Mouse (Mus musculus) midbrain, embryonic 15.5 days (tissue): Measurements from ENCODE around the gene Rc3h1. TPM values are rescaled to one million over a fixed set of nuclear protein-coding genes. Genes with fewer than 3 reads are reported as not detected.

Experiments
- ATAC-seq: fragments of 200-750 bp; cut with Nextera tagmentation; replicated peaks from 2 replicates; pipeline ENCODE4 v1.8.0; 2017; ENCODE audit warnings: moderate TSS enrichment
- H3K27ac ChIP-seq: fragments of 300-500 bp; sonication (generic); 2 replicates; pipeline ENCODE4 v1.5.1; 2015; ENCODE audit warnings: mild to moderate bottlenecking, inconsistent platforms
- H3K27me3 ChIP-seq: fragments of 300-500 bp; sonication (generic); replicated peaks from 2 replicates; pipeline ENCODE4 v1.6.1; 2015; ENCODE audit warnings: inconsistent platforms
- H3K36me3 ChIP-seq: fragments of 300-500 bp; sonication (generic); replicated peaks from 2 replicates; pipeline ENCODE4 v1.6.1; 2015; ENCODE audit warnings: inconsistent platforms
- H3K4me1 ChIP-seq: fragments of 300-500 bp; sonication (generic); 2 replicates; pipeline ENCODE4 v1.6.1; 2015; ENCODE audit warnings: inconsistent platforms
- H3K4me2 ChIP-seq: fragments of 300-500 bp; sonication (generic); 2 replicates; pipeline ENCODE4 v1.6.1; 2015; ENCODE audit warnings: inconsistent platforms, mild to moderate bottlenecking, moderate library complexity
- H3K4me3 ChIP-seq: fragments of 300-500 bp; sonication (generic); 2 replicates; pipeline ENCODE4 v1.5.1; 2015; ENCODE audit warnings: mild to moderate bottlenecking, inconsistent platforms
- H3K9ac ChIP-seq: fragments of 300-500 bp; sonication (generic); 2 replicates; pipeline ENCODE4 v1.6.1; 2015; ENCODE audit warnings: mild to moderate bottlenecking, inconsistent platforms
- H3K9me3 ChIP-seq: fragments of 300-500 bp; sonication (generic); 2 replicates; pipeline ENCODE4 v1.6.1; 2016; ENCODE audit warnings: inconsistent platforms
- WGBS: fragments of 180-500 bp; shearing (Covaris S2); methylation state at CpG from one replicate; pipeline ENCODE4 v1.1.7; 2015; ENCODE audit warnings: mixed read lengths; 5-methylcytosine and 5-hydroxymethylcytosine counted together
- polyA plus RNA-seq: library from polyadenylated mRNA; unstranded; fragments of >200 nt; fragmentation: Nextera tagmentation; extraction: Ambion mirVana; gene quantifications from 2 replicates; pipeline ENCODE4 v1.2.1, GENCODE M21; 2015

The Rc3h1 gene
- polyA plus RNA-seq, 1 experiment from 2014 or later = 8.0 TPM

DNA sequence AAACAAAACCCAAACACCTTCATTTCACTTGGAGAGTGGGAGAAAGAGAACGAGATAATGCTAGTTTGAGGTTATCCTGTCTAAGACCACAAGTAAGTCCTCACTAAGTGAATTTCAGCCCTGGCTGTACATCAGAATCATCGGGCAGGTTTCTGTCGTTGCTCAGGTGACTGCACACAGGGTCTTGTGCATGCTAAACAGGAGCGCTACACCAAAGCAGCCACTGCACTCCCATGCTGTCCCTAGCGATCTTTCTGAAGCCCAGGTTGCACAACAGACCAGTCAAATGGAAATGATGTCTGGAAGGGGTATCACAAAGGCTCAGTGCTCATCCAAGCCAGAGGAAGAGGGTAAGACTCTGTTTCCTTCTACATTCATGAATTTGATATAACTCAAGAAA lies 100.3 kb downstream of the Rc3h1 start:
- Histone ChIP-seq H3K9ac (no peak overlapping the region), H3K36me3 (no peaks in the 10 kb centered on the region), H3K27me3 (no peaks in the 10 kb centered on the region), H3K4me2 (no peak overlapping the region), H3K27ac (no peak overlapping the region), H3K4me1 (no peaks in the 10 kb centered on the region), H3K4me3 (no peak overlapping the region), H3K9me3 (no peaks in the 10 kb centered on the region)
- no peak for ATAC-seq
- 82% methylated on average over 5 of the region's 5 CpGs for WGBS

DNA sequence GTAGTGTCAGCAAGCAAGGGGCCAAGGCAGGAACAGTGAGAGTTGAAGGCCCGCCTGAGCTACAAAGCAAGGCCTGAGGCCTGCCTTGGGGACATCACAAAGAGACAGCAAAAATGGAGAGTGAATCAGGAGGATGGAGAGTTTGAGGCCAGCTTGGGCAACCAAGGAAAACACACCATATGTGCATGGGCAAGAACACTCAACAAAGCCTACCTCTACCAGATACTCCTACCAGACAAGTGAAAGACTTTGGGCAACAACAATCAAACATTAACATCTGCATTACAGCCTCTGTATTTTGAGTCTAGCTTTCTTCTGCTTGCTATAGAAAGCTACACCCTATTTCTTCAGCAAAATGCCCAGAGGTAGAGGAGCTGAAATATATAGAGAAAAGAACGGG lies 101.8 kb downstream of the Rc3h1 start:
- no peaks in the 10 kb centered on the region for H3K9me3 ChIP-seq
- WGBS = 92% methylated on average over 2 of the region's 2 CpGs
- no peak overlapping the region for H3K4me3 ChIP-seq
- H3K27ac ChIP-seq = no peak overlapping the region
- H3K4me1 ChIP-seq = no peaks in the 10 kb centered on the region
- no peak overlapping the region for H3K9ac ChIP-seq
- no peaks in the 10 kb centered on the region for H3K27me3 ChIP-seq
- ATAC-seq = no peak
- peaks cover 7% of the 10 kb centered on the region; the same call in 1 of the 2 replicates for H3K36me3 ChIP-seq
- H3K4me2 ChIP-seq = no peak overlapping the region

DNA sequence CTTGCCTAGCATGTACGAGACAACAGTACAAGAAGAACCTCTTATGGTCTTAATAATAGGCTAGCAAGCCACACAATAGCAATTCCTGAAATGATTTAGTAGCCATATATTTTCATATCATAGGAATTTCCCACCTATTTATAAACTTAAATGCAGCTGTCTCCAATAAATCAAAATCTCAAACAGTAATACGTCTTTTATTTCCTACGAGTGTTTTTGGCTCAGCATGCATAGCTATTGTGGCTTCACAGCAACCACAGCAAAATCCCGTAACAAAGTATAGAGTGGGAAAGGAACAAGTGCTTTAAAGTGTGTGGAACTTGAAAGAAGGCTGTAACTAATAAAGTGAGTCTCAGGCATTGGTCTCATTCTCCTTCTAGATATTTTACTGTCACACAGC lies 104.2 kb downstream of the Rc3h1 start:
- Histone ChIP-seq H3K9me3 (no peaks in the 10 kb centered on the region), H3K4me2 (no peak overlapping the region), H3K36me3 (peaks cover 7% of the 10 kb centered on the region; the same call in 1 of the 2 replicates), H3K9ac (no peak overlapping the region), H3K4me3 (no peak overlapping the region), H3K27me3 (no peaks in the 10 kb centered on the region), H3K4me1 (peaks cover 2% of the 10 kb centered on the region; the same call in 1 of the 2 replicates), H3K27ac (no peak overlapping the region)
- ATAC-seq = no peak
- WGBS = 95% methylated on average over 4 of the region's 4 CpGs

DNA sequence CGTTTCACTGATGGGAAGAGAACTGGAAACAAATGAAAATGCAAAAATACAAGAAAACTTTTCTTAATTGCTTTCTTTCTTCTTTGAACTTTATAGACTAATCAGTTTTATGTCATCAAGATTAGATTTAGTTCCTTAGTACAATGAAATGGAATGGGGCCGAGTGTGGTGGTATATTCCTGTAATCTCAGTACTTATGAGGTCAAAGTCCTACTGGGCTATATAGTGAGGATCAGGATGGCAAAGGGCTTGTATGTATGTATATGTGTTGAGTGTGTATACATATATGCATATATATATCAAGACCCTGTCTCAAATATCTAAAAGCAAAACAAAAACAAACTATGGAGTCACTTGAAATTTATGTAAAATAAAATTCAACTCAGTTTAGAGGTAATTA lies 110.2 kb downstream of the Rc3h1 start:
- no peaks in the 10 kb centered on the region for H3K27me3 ChIP-seq
- peaks cover 28% of the 10 kb centered on the region for H3K36me3 ChIP-seq
- no peak overlapping the region for H3K27ac ChIP-seq
- no peak overlapping the region for H3K9ac ChIP-seq
- WGBS = 82% methylated on average over 2 of the region's 2 CpGs
- ATAC-seq = no peak
- H3K9me3 ChIP-seq = no peaks in the 10 kb centered on the region
- H3K4me1 ChIP-seq = peaks cover 5% of the 10 kb centered on the region; the same call in 1 of the 2 replicates
- H3K4me2 ChIP-seq = no peak overlapping the region
- H3K4me3 ChIP-seq = no peak overlapping the region

DNA sequence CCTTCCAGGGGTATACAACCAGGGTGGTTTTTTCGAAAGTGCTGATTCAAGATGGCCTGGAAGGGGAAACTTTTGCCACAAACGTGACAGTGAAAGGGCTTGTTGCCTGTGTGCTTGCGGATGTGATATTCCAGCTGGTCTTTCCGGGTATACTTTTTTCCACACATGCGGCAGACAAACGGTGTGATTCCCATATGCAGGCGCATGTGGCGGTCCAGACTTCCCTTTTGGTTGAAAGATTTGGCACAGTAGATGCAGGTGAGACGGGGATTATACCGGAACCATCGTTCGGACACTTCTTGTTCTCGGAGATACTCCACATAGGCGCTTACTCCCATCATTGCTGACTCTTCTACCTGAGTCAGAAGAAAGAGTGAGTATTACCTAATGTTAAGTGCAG lies 113.8 kb downstream of the Rc3h1 start:
- Histone ChIP-seq H3K4me3 (no peak overlapping the region), H3K4me2 (no peak overlapping the region), H3K4me1 (peaks cover 5% of the 10 kb centered on the region; the same call in 1 of the 2 replicates), H3K9ac (no peak overlapping the region), H3K27ac (no peak overlapping the region), H3K27me3 (no peaks in the 10 kb centered on the region), H3K9me3 (no peaks in the 10 kb centered on the region), H3K36me3 (peaks cover 21% of the 10 kb centered on the region)
- WGBS = 94% methylated on average over 14 of the region's 14 CpGs
- ATAC-seq = no peak

Other genes starting within 250 kb of the Rc3h1 start
- 32.9 and 38.3 TPM in 2 replicates for gene Rabgap1l, start 113.2 kb upstream of the Rc3h1 start, polyA plus RNA-seq
- 3.9 and 4.4 TPM in 2 replicates for gene Serpinc1, start 72.2 kb downstream of the Rc3h1 start, polyA plus RNA-seq
- gene Zbtb37, start 128.4 kb downstream of the Rc3h1 start, polyA plus RNA-seq = 14.1 and 15.3 TPM in 2 replicates
- gene Dars2, start 164.2 kb downstream of the Rc3h1 start, polyA plus RNA-seq = 24.4 and 24.8 TPM in 2 replicates
- gene Cenpl, start 164.3 kb downstream of the Rc3h1 start, polyA plus RNA-seq = 10.0 and 12.2 TPM in 2 replicates
- 16.1 and 18.1 TPM in 2 replicates for gene Klhl20, start 225.1 kb downstream of the Rc3h1 start, polyA plus RNA-seq
- gene Ankrd45, start 236.3 kb downstream of the Rc3h1 start, polyA plus RNA-seq = 25.7 and 27.1 TPM in 2 replicates